Mouse (Mus musculus) liver, adult 2 months (tissue): ENCODE results near the gene Rpn1.

Experiments used
- CTCF ChIP-seq: fragments of 200-500 bp; IDR thresholded peaks from 2 replicates; pipeline ENCODE4 v1.5.1; 2011; ENCODE audit warnings: low read depth, low read length, control low read depth
- POLR2A ChIP-seq: fragments of 200-500 bp; IDR thresholded peaks from 2 replicates; pipeline ENCODE4 v1.6.1; 2011; ENCODE audit warnings: low read length, control low read depth; ENCODE audit not compliant: insufficient read depth; ENCODE audit errors: extremely low read depth

- TF ChIP-seq CTCF: no peak
- TF ChIP-seq POLR2A: no peak
These were observed 38.9 kb upstream of the Rpn1 start for GRCm38 (mm10) chr6:88045406-88045766.
